In genomic region chr9:110038485-110038884, GRCm38 (mm10) we compare ENCODE assay signal across 27 mouse cellular contexts.
DNase-seq lines count a peak whose midpoint lies in the region; ATAC-seq and TF ChIP-seq lines count a peak whose summit lies in the region.
"Had no signal": no experiment of that assay in that cellular context is flagged by ENCODE, and none has a peak within 500 bp of the region (broad histone marks: within the 10 kb centered on the region; RNA-seq: fewer than 3 reads in every experiment).

No protein-coding gene starts in this region.

- H3K27me3 ChIP-seq in midbrain, postnatal 0 days (ENCODE audit: insufficient read depth, low read length) = no peaks in the 10 kb centered on the region
- H3K27me3 ChIP-seq in midbrain, embryonic 11.5 days (ENCODE audit: control insufficient read depth, insufficient read depth, low read length) = no peaks in the 10 kb centered on the region
- no peaks in the 10 kb centered on the region for H3K27me3 ChIP-seq in lung, postnatal 0 days (replicated peaks; ENCODE audit: insufficient read depth, low read length)
- H3K27me3 ChIP-seq: embryonic facial prominence, embryonic 13.5 days; forebrain, embryonic 15.5 days; heart, embryonic 15.5 days; hindbrain, embryonic 12.5 days; intestine, embryonic 15.5 days; limb, embryonic 12.5 days; liver, embryonic 15.5 days; lung, embryonic 15.5 days; midbrain, embryonic 15.5 days had no signal

- no peak for TF ChIP-seq CTCF in midbrain, postnatal 0 days (IDR thresholded peaks at IDR 0.05)
- no peak for TF ChIP-seq CTCF in olfactory bulb, adult 2 months (IDR thresholded peaks at IDR 0.05; ENCODE audit: insufficient read depth, low read depth, low read length)
- no peak for TF ChIP-seq CTCF in lung, postnatal 0 days (IDR thresholded peaks at IDR 0.05)

- H3K4me1 ChIP-seq in midbrain, postnatal 0 days (ENCODE audit: insufficient read depth, low read length) = no peaks in the 10 kb centered on the region
- H3K4me1 ChIP-seq in midbrain, embryonic 11.5 days (ENCODE audit: control insufficient read depth, insufficient read depth, low read length) = no peaks in the 10 kb centered on the region
- peaks cover 10% of the 10 kb centered on the region for H3K4me1 ChIP-seq in olfactory bulb, adult 2 months (ENCODE audit: control insufficient read depth, insufficient read depth, low read length)
- H3K4me1 ChIP-seq in lung, postnatal 0 days (ENCODE audit: insufficient read depth, low read depth, low read length) = no peaks in the 10 kb centered on the region
- H3K4me1 ChIP-seq: embryonic facial prominence, embryonic 13.5 days; forebrain, embryonic 10.5 days; forebrain, embryonic 15.5 days; heart, embryonic 15.5 days; hindbrain, embryonic 12.5 days; intestine, embryonic 15.5 days; limb, embryonic 12.5 days; liver, embryonic 15.5 days; lung, embryonic 15.5 days; midbrain, embryonic 15.5 days had no signal

- TF ChIP-seq POLR2A in olfactory bulb, adult 2 months (IDR thresholded peaks at IDR 0.05; ENCODE audit: insufficient read depth, low read depth, low read length) = no peak

- no peak overlapping the region for H3K4me3 ChIP-seq in midbrain, postnatal 0 days (ENCODE audit: low read depth, low read length)
- H3K4me3 ChIP-seq in midbrain, embryonic 11.5 days (ENCODE audit: low read depth, low read length) = no peak overlapping the region
- no peak overlapping the region for H3K4me3 ChIP-seq in olfactory bulb, adult 2 months (ENCODE audit: insufficient read depth, low read depth, low read length)
- H3K4me3 ChIP-seq in lung, postnatal 0 days (ENCODE audit: low read depth, low read length) = no peak overlapping the region
- H3K4me3 ChIP-seq: embryonic facial prominence, embryonic 13.5 days; forebrain, embryonic 10.5 days; forebrain, embryonic 15.5 days; heart, embryonic 15.5 days; hindbrain, embryonic 12.5 days; intestine, embryonic 15.5 days; limb, embryonic 12.5 days; liver, embryonic 15.5 days; lung, embryonic 15.5 days; midbrain, embryonic 15.5 days had no signal

- TF ChIP-seq EP300 in lung, postnatal 0 days (IDR thresholded peaks at IDR 0.05) = no peak

- no peak for ATAC-seq in midbrain, postnatal 0 days (ENCODE audit: low FRiP score)
- ATAC-seq in midbrain, embryonic 11.5 days (ENCODE audit: low FRiP score) = no peak
- no peak for ATAC-seq in lung, postnatal 0 days
- ATAC-seq: CD4-positive, CD25-positive, alpha-beta regulatory T cell, adult 4 months; forebrain, embryonic 15.5 days; hindbrain, postnatal 0 days; intestine, embryonic 15.5 days; midbrain, embryonic 15.5 days had no signal

- peak overlapping the region; percentile 47; the same call in 1 of the 2 replicates for H3K27ac ChIP-seq in midbrain, postnatal 0 days (ENCODE audit: low read depth, low read length)
- no peak overlapping the region for H3K27ac ChIP-seq in midbrain, embryonic 11.5 days (ENCODE audit: low read depth, low read length)
- peak overlapping the region; percentile 54 for H3K27ac ChIP-seq in olfactory bulb, adult 2 months (ENCODE audit: insufficient read depth, low read depth, low read length)
- H3K27ac ChIP-seq in lung, postnatal 0 days (ENCODE audit: low read length) = no peak overlapping the region
- H3K27ac ChIP-seq: embryonic facial prominence, embryonic 13.5 days; forebrain, embryonic 10.5 days; forebrain, embryonic 15.5 days; heart, embryonic 15.5 days; hindbrain, embryonic 12.5 days; hindbrain, postnatal 0 days; intestine, embryonic 15.5 days; kidney, postnatal 0 days; limb, embryonic 12.5 days; liver, embryonic 15.5 days; lung, embryonic 15.5 days; midbrain, embryonic 15.5 days had no signal

- peak; percentile 14 for DNase-seq in adrenal gland, postnatal 14 days
- no peak for DNase-seq in adrenal gland, adult 8-10 months
- DNase-seq in midbrain, postnatal 0 days (ENCODE audit: low spot score) = no peak
- no peak for DNase-seq in midbrain, embryonic 11.5 days (ENCODE audit: low spot score, missing footprints)
- DNase-seq in brain, adult 2 months (ENCODE audit: low read depth, low spot score) = peak; percentile 59
- DNase-seq in lung, postnatal 0 days (ENCODE audit: low spot score) = no peak
- DNase-seq: cerebellum, adult 8-10 months; cerebellum, postnatal 25 days; gastrocnemius, postnatal 14 days; kidney, adult 8-10 months; kidney, postnatal 4 days; right cerebral cortex, adult 18-20 months; spleen, adult 18-20 months had no signal

- H3K9ac ChIP-seq in midbrain, postnatal 0 days (replicated peaks; ENCODE audit: low read length, poor library complexity, severe bottlenecking) = no peak overlapping the region
- H3K9ac ChIP-seq in midbrain, embryonic 11.5 days (ENCODE audit: low read length) = no peak overlapping the region
- no peak overlapping the region for H3K9ac ChIP-seq in lung, postnatal 0 days (replicated peaks; ENCODE audit: low read depth)
- H3K9ac ChIP-seq: embryonic facial prominence, embryonic 13.5 days; forebrain, embryonic 15.5 days; heart, embryonic 15.5 days; hindbrain, embryonic 12.5 days; intestine, embryonic 15.5 days; limb, embryonic 12.5 days; liver, embryonic 15.5 days; lung, embryonic 15.5 days; midbrain, embryonic 15.5 days had no signal

- H3K4me2 ChIP-seq in midbrain, postnatal 0 days (ENCODE audit: low read depth, low read length, poor library complexity, severe bottlenecking) = no peak overlapping the region
- H3K4me2 ChIP-seq in midbrain, embryonic 11.5 days = no peak overlapping the region
- no peak overlapping the region for H3K4me2 ChIP-seq in lung, postnatal 0 days (replicated peaks; ENCODE audit: low read depth, low read length)
- H3K4me2 ChIP-seq: embryonic facial prominence, embryonic 13.5 days; forebrain, embryonic 15.5 days; heart, embryonic 15.5 days; hindbrain, embryonic 12.5 days; intestine, embryonic 15.5 days; limb, embryonic 12.5 days; liver, embryonic 15.5 days; lung, embryonic 15.5 days; midbrain, embryonic 15.5 days had no signal

- no peaks in the 10 kb centered on the region for H3K9me3 ChIP-seq in midbrain, postnatal 0 days (ENCODE audit: low read length)
- no peaks in the 10 kb centered on the region for H3K9me3 ChIP-seq in midbrain, embryonic 11.5 days (ENCODE audit: control insufficient read depth, low read length)
- H3K9me3 ChIP-seq in lung, postnatal 0 days (ENCODE audit: low read length) = no peaks in the 10 kb centered on the region
- H3K9me3 ChIP-seq: embryonic facial prominence, embryonic 13.5 days; forebrain, embryonic 10.5 days; forebrain, embryonic 15.5 days; heart, embryonic 15.5 days; hindbrain, embryonic 12.5 days; intestine, embryonic 15.5 days; limb, embryonic 12.5 days; liver, embryonic 15.5 days; lung, embryonic 15.5 days; midbrain, embryonic 15.5 days had no signal

- WGBS in midbrain, postnatal 0 days = 94% methylated on average over 2 of the region's 2 CpGs
- WGBS in midbrain, embryonic 11.5 days = 93% methylated on average over 2 of the region's 2 CpGs
- WGBS in olfactory bulb, adult 2 months = 63% methylated on average over 2 of the region's 2 CpGs
- WGBS in lung, postnatal 0 days = 89% methylated on average over 2 of the region's 2 CpGs

- H3K36me3 ChIP-seq in midbrain, postnatal 0 days (ENCODE audit: insufficient read depth, low read length) = peaks cover 36% of the 10 kb centered on the region
- peaks cover 9% of the 10 kb centered on the region for H3K36me3 ChIP-seq in midbrain, embryonic 11.5 days (ENCODE audit: control insufficient read depth, insufficient read depth, low read length)
- peaks cover 30% of the 10 kb centered on the region for H3K36me3 ChIP-seq in lung, postnatal 0 days (ENCODE audit: insufficient read depth, low read length)

Comparison
In these comparisons a context has a peak if more than half of its experiments do, and no peak if none do; other contexts are left out.
1. DNase-seq: peak in adrenal gland, postnatal 14 days (single experiment) and brain, adult 2 months (single experiment); none in adrenal gland, adult 8-10 months (single experiment), midbrain, postnatal 0 days (single experiment), midbrain, embryonic 11.5 days (single experiment) and lung, postnatal 0 days (single experiment).
2. H3K27ac ChIP-seq: peak in midbrain, postnatal 0 days (single experiment) and olfactory bulb, adult 2 months (single experiment); none in midbrain, embryonic 11.5 days (single experiment) and lung, postnatal 0 days (single experiment).